Mouse (Mus musculus): ENCODE measurements around the gene Zbtb45. TPM values are rescaled to one million over a fixed set of nuclear protein-coding genes. Genes with fewer than 3 reads are reported as not detected.
A peak's percentile ranks its signal among the peaks of the same experiment; 100 is the strongest.

Zbtb45 gene
- polyA plus RNA-seq, 1 experiment from 2014 or later, result 27.2 TPM

DNA sequence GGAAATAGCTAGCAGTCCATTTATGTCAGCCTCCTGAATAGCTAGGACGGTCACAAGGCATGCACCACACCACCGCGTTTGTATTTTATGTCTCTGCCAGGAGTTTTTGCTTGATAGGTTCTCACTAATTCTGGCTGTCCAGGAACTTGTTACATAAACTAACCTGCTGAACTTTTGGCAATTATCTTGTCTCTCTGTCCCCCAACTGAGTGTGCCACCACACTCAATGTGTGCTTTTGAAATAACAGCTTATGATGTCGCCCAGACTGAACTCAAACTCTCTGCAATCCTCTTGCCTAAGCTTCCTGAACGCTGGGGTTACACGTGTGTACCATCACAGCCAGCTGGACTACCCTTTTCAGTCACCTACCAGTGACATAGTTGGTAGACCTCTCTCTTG lies 32.7 kb upstream of the Zbtb45 start:
- H3K27ac ChIP-seq (replicated peaks), result no peak overlapping the region
- no peak for DNase-seq (ENCODE audit: low spot score)
- WGBS, result 78% methylated on average over 6 of the region's 6 CpGs
- peaks cover 55% of the 10 kb centered on the region for H3K27me3 ChIP-seq (replicated peaks; ENCODE audit: low read depth, poor library complexity, severe bottlenecking)
- H3K4me1 ChIP-seq, result peaks cover 24% of the 10 kb centered on the region
- no peak overlapping the region for H3K4me3 ChIP-seq
- H3K9me3 ChIP-seq, result peaks cover 15% of the 10 kb centered on the region
- H3K36me3 ChIP-seq (replicated peaks), result no peaks in the 10 kb centered on the region

DNA sequence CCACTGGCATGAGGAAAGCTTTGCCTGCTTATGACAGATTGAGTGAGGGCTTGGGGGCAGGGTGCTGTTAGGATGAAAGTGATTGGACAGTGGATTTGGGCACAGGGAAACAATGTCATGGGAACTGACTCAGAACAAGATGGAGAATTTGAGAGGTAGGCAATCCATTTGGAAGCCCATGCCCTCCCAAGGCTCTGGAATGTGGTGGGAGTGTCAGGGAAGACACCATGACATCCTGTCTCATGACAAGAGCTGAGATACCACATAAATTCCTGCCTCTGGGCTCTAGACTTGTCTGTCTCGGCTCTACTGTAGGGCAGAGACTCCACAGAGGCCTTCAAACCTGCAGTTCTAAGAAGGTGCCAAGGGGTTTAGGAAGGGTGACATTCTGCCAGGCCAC lies 31.4 kb upstream of the Zbtb45 start:
- peaks cover 55% of the 10 kb centered on the region for H3K27me3 ChIP-seq (replicated peaks; ENCODE audit: low read depth, poor library complexity, severe bottlenecking)
- peaks cover 32% of the 10 kb centered on the region for H3K4me1 ChIP-seq
- no peak overlapping the region for H3K27ac ChIP-seq (replicated peaks)
- H3K9me3 ChIP-seq, result peaks cover 15% of the 10 kb centered on the region
- DNase-seq (ENCODE audit: low spot score), result no peak
- no peak overlapping the region for H3K4me3 ChIP-seq
- 71% methylated on average over 1 of the region's 1 CpGs for WGBS
- H3K36me3 ChIP-seq (replicated peaks), result peaks cover 3% of the 10 kb centered on the region

GRCm38 (mm10) chr7:13039181-13039580 lies 29.3 kb upstream of the Zbtb45 start:
- 91% methylated on average over 1 of the region's 1 CpGs for WGBS
- Histone ChIP-seq H3K4me1 (peaks cover 43% of the 10 kb centered on the region), H3K27ac (replicated peaks) (peak overlapping the region; percentile 100; the same call in 1 of the 2 replicates), H3K36me3 (replicated peaks) (peaks cover 19% of the 10 kb centered on the region), H3K27me3 (replicated peaks; ENCODE audit: low read depth, poor library complexity, severe bottlenecking) (peaks cover 37% of the 10 kb centered on the region), H3K4me3 (peak overlapping the region; percentile 84), H3K9me3 (peaks cover 15% of the 10 kb centered on the region)
- no peak for DNase-seq (ENCODE audit: low spot score)

DNA sequence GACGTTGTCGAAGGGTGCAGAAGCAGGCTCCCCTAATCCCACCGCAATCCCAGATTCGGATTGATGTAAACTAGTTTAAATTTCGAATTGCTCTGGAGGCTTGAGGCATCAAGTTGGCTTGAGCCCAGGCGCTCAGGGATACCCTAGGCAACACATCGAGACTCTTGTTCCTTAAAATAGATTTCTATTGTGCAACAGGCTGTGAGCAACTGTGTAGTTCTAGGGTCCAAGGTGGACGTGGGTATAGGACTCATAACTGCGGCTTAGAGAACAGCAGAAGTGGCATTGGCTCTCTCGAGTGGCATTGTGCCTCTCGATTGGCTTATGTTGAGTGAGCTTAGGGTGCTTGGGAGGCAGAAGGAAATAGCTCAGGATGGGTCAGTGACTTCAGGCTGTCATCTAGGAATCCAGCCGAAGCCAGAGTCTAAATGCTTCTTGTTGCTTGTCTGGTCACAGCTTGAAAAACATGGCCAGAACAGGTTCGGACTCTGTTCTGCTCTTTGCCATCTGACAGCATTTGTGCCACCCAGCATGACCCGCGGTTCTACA lies 28.9 kb upstream of the Zbtb45 start:
- H3K9me3 ChIP-seq, result peaks cover 12% of the 10 kb centered on the region
- peaks cover 32% of the 10 kb centered on the region for H3K27me3 ChIP-seq (replicated peaks; ENCODE audit: low read depth, poor library complexity, severe bottlenecking)
- H3K4me3 ChIP-seq, result peak overlapping the region; percentile 84
- peaks cover 19% of the 10 kb centered on the region for H3K36me3 ChIP-seq (replicated peaks)
- no peak for DNase-seq (ENCODE audit: low spot score)
- H3K4me1 ChIP-seq, result peaks cover 43% of the 10 kb centered on the region
- H3K27ac ChIP-seq (replicated peaks), result peak overlapping the region; percentile 100
- 28% methylated on average over 15 of the region's 15 CpGs for WGBS

DNA sequence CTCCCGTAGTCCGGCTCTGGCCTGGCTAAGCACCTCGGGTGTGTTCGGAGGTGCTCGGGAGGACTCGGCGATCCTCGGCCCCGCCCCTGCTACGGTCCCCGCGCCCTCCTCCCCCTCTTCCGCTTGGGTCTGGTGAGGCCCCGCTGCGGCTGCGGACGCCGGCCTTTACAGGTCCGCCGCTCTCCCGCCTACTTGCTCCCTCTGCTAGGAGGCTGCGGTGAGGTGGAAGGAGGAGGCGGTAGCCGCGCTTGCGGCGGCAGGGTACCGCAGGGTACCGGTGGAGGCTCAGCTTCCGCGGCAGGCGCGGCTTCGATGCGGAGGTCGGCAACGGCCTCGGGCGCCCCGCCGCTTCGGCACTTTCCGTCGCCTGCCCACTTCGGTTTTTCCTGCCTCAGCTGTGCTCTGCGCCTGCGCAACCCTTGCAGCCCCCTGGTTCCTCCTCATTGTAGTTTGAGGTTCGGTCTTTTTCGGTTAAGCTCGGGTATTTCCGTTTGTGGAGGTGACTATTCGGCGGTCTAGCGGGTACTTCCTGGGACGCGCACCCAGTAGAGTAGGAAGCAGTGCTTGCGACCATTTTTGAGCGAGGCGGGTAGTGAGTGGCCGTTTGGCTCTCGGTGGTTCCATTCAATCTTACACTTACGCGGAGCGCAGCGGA lies 28.2 kb upstream of the Zbtb45 start, which contains the start of gene Ube2m:
Ube2m (minus strand) TSS at position 375 of the 655 bp plus-strand sequence.
- peak; percentile 99 for DNase-seq (ENCODE audit: low spot score)
- H3K4me3 ChIP-seq, result peak within 1 kb of the TSS; percentile 84
- under 1% methylated on average over 65 of the region's 65 CpGs for WGBS
- peaks cover 25% of the 10 kb centered on the region for H3K27me3 ChIP-seq (replicated peaks; ENCODE audit: low read depth, poor library complexity, severe bottlenecking)
- H3K9me3 ChIP-seq, result peaks cover 5% of the 10 kb centered on the region
- H3K27ac ChIP-seq (replicated peaks), result peak within 1 kb of the TSS; percentile 100
- H3K36me3 ChIP-seq (replicated peaks), result peaks cover 25% of the 10 kb centered on the region
- H3K4me1 ChIP-seq, result peaks cover 44% of the 10 kb centered on the region

DNA sequence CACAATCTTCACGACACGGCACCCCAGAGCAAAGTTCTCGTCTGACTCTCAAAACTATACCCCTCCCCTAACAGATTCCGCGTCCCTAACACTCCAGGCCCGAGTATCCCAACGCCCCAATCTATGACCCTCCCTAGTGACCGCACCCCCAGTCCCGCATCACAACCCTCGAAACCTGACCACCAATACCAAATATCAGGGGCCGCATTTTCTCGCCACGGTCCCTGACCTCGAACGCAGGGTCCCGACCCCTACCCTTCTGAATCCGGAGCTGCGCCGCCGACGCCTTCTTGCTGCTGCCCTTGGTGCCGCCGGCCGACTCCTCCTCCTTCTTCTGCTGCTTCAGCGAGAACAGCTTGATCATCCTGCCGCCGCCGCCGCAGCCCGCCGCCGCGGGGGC lies 27.5 kb upstream of the Zbtb45 start:
- Histone ChIP-seq H3K9me3 (no peaks in the 10 kb centered on the region), H3K4me3 (peak overlapping the region; percentile 84), H3K4me1 (peaks cover 48% of the 10 kb centered on the region), H3K27me3 (replicated peaks; ENCODE audit: low read depth, poor library complexity, severe bottlenecking) (peaks cover 19% of the 10 kb centered on the region), H3K36me3 (replicated peaks) (peaks cover 31% of the 10 kb centered on the region), H3K27ac (replicated peaks) (peak overlapping the region; percentile 100)
- DNase-seq (ENCODE audit: low spot score), result no peak
- WGBS, result 2% methylated on average over 32 of the region's 33 CpGs

DNA sequence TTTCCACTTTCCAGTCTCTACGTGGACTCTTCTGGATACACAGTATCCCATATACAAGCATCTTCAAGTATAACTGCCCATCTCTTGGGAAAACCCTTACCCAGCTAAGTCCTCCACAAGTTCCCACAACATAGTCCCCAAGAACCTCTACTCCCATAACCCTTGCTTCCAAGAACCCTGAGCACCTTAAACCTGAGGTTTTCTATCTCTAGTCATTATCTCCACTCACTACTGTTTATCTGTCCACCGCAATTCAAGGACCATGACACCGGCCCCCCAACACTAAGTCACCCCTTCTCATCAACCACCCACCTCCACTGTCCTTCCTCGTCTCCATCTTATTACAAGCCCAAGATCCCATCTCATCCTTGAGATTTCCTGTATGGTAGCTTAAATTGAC lies 27.0 kb upstream of the Zbtb45 start:
- 47% methylated on average over 4 of the region's 4 CpGs for WGBS
- no peak for DNase-seq (ENCODE audit: low spot score)
- H3K27ac ChIP-seq (replicated peaks), result peak overlapping the region; percentile 100

DNA sequence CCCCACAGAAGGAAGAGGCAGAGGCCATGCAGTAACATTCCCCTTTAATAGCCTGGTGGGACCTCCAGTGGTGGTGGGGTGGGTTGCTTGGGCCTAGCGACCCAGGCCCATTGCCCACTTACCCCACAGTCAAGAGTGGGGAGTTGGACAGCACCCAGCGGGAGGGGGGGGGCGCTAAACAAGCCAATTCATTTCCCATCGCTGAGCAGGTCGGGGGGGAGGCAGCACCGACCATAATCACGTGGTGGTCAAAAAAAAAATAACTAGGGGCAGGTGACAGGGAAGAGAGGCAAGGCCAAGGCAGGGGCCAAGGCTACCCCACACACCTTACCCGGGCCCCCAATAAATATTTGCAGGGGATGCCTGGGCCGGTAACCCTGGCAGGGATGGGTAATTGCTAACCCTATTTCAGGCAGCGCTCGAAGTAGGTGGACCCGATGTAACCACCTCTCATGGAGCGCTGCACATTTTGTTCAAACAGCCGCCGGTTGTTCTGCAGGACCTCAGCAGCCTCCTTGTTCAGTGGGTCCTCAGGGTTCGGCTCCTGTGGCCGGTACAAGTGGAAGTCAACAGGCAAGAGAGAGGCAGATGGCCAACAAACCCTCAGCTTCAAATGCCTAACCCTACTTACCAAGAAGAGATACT lies 25.5 kb upstream of the Zbtb45 start:
- no peaks in the 10 kb centered on the region for H3K27me3 ChIP-seq (replicated peaks; ENCODE audit: low read depth, poor library complexity, severe bottlenecking)
- H3K4me3 ChIP-seq, result peak overlapping the region; percentile 84
- H3K4me1 ChIP-seq, result peaks cover 48% of the 10 kb centered on the region
- peaks cover 52% of the 10 kb centered on the region for H3K36me3 ChIP-seq (replicated peaks)
- H3K27ac ChIP-seq (replicated peaks), result peak overlapping the region; percentile 85
- DNase-seq (ENCODE audit: low spot score), result no peak
- H3K9me3 ChIP-seq, result no peaks in the 10 kb centered on the region
- 87% methylated on average over 17 of the region's 17 CpGs for WGBS

More for the DNA sequence above, 27.0 kb upstream of the Zbtb45 start:
- Histone ChIP-seq H3K4me3 (peak overlapping the region; percentile 84), H3K36me3 (replicated peaks) (peaks cover 37% of the 10 kb centered on the region), H3K9me3 (no peaks in the 10 kb centered on the region), H3K27me3 (replicated peaks; ENCODE audit: low read depth, poor library complexity, severe bottlenecking) (peaks cover 13% of the 10 kb centered on the region), H3K4me1 (peaks cover 48% of the 10 kb centered on the region)

- Histone ChIP-seq H3K9me3 (no peaks in the 10 kb centered on the region), H3K4me1 (peaks cover 47% of the 10 kb centered on the region), H3K27me3 (replicated peaks; ENCODE audit: low read depth, poor library complexity, severe bottlenecking) (no peaks in the 10 kb centered on the region), H3K4me3 (peak within 1 kb of the TSS; percentile 84), H3K27ac (replicated peaks) (peak within 1 kb of the TSS; percentile 85), H3K36me3 (replicated peaks) (peaks cover 61% of the 10 kb centered on the region)
- WGBS, result under 1% methylated on average over 45 of the region's 45 CpGs
- DNase-seq (ENCODE audit: low spot score), result peak; percentile 98
These were observed 24.5 kb upstream of the Zbtb45 start, which contains the start of gene Chmp2a for GRCm38 (mm10) chr7:13034148-13034977. TSS of gene Chmp2a (minus strand) at chr7:13034807.

GRCm38 (mm10) chr7:13033451-13034147 lies 23.8 kb upstream of the Zbtb45 start:
- WGBS, result 55% methylated on average over 13 of the region's 13 CpGs
- Histone ChIP-seq H3K27me3 (replicated peaks; ENCODE audit: low read depth, poor library complexity, severe bottlenecking) (no peaks in the 10 kb centered on the region), H3K9me3 (no peaks in the 10 kb centered on the region), H3K4me1 (peaks cover 39% of the 10 kb centered on the region), H3K36me3 (replicated peaks) (peaks cover 69% of the 10 kb centered on the region), H3K4me3 (peak overlapping the region; percentile 84), H3K27ac (replicated peaks) (peak overlapping the region; percentile 85)
- DNase-seq (ENCODE audit: low spot score), result no peak

- H3K4me3 ChIP-seq, result peak overlapping the region; percentile 84
- WGBS, result 93% methylated on average over 7 of the region's 7 CpGs
- H3K36me3 ChIP-seq (replicated peaks), result peaks cover 80% of the 10 kb centered on the region
- H3K27ac ChIP-seq (replicated peaks), result no peak overlapping the region
- H3K4me1 ChIP-seq, result peaks cover 39% of the 10 kb centered on the region
- no peaks in the 10 kb centered on the region for H3K27me3 ChIP-seq (replicated peaks; ENCODE audit: low read depth, poor library complexity, severe bottlenecking)
- no peak for DNase-seq (ENCODE audit: low spot score)
- H3K9me3 ChIP-seq, result no peaks in the 10 kb centered on the region
These were observed 22.7 kb upstream of the Zbtb45 start for GRCm38 (mm10) chr7:13032541-13032940.

- Histone ChIP-seq H3K9me3 (no peaks in the 10 kb centered on the region), H3K27ac (replicated peaks) (no peak overlapping the region), H3K4me1 (peaks cover 42% of the 10 kb centered on the region), H3K36me3 (replicated peaks) (peaks cover 85% of the 10 kb centered on the region), H3K27me3 (replicated peaks; ENCODE audit: low read depth, poor library complexity, severe bottlenecking) (no peaks in the 10 kb centered on the region), H3K4me3 (0 out of 2 replicates have a peak overlapping the region, but pooled peaks have one; percentile 21)
- 86% methylated on average over 2 of the region's 2 CpGs for WGBS
- DNase-seq (ENCODE audit: low spot score), result no peak
These were observed 22.1 kb upstream of the Zbtb45 start for GRCm38 (mm10) chr7:13031983-13032382.

Measured in embryonic facial prominence, embryonic 10.5 days (tissue).